Mouse (Mus musculus) cerebral cortex, adult 2 months (tissue): Measurements from ENCODE around the gene Tmem87b.

Experiments
- WGBS: fragments of 180-500 bp; shearing (Covaris S2); methylation state at CpG from one replicate; pipeline ENCODE4 v1.1.7; 2018; 5-methylcytosine and 5-hydroxymethylcytosine counted together

Tmem87b gene

DNA sequence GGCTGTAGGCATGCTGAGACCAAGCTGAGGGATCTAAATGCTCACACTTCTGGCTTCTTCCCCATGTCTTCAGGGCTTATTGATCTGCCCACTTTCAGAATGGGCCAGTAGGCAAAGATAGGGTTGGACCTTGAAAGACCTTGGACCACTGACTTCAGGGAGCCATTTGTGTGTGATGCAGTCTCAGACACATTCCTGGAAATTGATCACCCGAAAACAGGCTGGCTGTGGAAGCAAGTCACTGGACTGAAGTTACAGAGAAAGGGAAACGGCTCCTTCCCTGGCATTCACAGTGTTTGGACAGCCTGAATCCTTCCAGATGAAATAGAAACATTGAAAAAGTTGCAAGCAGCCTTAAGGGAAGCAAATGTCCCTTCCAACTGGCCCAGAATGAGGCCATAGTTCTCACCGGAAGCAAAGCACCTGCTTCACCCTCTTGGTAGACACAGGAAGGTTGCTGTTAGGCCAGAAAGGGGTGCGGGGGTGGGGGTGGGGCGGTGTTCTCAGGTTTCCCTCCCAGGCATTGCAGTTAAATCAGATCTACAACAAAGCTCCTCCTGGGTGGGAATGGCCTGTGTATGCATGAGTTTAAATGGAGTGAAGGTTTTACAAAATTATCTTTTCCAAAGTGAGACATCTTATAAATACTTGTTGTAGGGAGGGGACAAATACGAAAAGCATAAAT is 70.1 kb downstream of the Tmem87b start:
- 62% methylated on average over 6 of the region's 6 CpGs for WGBS

DNA sequence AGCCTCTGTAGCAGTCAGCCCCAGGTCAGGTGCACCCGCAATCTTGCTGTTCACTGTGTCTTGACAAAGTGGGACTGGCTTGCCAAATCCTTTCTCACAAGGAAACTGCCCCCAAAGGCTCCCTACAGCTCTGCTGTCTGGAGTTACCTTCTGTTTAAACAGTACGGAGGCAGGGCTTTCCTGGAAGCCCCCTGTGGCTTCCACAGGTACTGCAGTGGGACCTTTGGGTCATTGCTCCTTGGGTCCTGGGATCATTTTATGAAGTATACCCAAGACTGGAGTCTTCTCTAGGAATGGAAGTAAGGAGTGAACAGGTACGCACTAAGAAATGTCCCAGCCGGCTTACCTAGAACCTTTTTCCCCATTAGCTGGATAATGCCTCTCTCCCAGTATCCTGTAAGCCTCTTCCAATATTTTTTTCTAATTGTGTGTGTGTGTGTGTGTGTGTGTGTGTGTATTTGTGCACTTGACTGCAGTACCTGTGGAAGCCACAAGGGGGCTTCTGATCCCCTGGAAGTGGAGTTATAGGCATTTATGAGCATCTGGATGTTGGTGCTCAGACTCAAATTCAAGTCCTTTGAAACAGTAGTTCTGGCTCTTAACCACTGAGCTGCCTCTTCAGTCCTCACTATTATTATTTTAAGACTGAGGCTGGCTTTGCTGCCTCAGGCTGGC is 72.9 kb downstream of the Tmem87b start:
- 92% methylated on average over 4 of the region's 4 CpGs for WGBS

DNA sequence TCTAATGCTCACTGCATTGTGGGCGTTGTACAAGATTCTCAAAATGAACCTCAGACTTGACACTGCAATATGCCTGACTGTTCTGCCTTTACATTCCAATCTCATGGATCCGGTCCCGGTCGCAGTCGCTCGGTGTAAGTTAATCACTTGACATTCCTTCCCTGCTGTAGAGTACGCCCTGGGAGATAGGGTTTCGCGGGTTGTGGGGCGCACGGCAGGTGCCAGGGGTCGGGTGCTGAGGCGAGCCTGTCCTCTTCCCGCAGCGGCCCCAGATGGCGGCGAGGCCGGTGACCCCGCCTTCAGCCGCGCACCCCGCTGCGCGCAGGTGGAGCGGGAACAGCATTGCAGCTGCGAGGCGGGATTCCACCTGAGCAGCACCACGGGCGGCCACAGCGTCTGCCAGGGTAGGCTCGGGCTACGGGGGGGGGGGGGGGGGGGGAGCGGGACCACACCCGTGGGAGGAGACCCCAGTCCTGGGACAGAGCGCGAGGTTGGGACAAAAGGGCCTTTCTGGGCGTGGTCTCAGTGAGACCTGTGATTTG is 74.3 kb downstream of the Tmem87b start:
- WGBS, result 6% methylated on average over 36 of the region's 37 CpGs

DNA sequence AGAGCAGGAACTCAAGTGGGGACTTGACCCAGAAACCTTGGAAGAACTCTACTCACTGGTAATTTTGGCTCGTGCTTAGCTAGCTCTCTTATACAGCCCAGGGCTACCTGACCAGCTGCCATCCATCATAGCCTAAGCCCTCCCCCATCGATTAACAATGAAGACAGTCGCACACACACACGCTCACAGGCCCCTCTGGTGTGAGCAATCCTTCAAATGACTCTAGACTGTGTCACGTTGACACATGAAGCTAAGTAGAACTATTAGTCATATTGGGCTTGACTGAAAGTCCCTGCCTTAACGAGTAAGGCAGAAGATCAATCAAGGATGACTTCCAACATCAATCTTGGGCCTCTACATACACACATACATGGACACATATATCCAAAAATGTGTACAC is 84.9 kb downstream of the Tmem87b start:
- WGBS, result 90% methylated on average over 6 of the region's 6 CpGs

DNA sequence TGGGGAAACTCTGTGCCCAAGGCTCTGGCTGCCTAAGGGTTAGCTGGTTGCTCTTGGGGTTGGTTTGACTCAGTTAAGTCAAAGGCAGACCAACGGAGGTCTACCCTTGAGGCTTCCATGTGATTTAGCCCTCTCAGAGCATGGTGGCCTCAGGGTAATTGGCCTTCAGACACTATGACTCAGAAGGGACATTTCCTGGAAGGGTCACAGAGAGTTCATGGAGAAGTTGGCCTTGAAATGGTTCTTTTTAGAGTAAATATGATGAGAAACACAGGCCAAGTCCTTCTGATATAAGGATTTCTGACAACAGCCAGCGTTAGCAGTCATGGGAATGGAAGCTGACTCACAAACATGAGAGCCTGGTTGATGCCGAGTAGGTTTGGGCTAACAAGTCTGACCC is 85.7 kb downstream of the Tmem87b start:
- WGBS, result 91% methylated on average over 3 of the region's 3 CpGs
